Mouse (Mus musculus): ENCODE results near the gene Fryl.
"Not testable (repeated sequence)": the region's sequence is repeated elsewhere in the genome, so short reads cannot be mapped to it uniquely, and the experiment has no call there.

Gene Fryl

DNA sequence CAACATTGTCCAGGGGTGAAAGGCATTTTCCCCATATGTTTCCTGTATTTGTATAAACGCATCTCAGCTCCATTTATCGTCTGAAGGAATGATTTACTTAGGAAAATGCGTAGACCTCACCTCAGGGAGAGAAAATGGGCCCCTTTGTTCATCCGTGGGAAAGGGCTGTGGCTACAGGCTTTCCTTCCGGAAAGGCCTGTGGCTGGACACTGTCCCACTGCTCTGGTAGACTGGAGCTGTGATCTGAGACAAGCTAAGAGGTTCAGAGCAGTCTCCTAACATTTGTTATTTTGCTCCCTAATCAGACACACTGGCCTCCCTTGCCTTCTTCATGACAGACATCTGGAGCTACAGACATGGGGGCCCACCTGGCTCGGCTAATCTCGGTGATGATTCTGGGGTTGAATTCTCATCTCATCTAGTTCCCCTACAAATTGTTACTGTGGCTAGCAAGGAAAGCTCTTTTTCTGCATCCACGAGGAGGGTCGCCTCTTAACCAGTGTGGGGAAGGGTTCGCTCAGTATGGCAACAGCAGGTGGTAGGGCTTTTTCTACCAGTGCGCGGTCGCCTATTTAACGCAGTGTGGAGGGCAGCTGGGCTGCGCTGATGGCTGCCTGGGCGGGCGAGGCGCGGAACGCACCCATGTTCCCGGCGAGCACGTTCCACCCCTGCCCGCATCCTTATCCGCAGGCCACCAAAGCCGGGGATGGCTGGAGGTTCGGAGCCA, 243.4 kb downstream of the Fryl start:
- not testable (repeated sequence) for DNase-seq (ENCODE audit: low spot score in 2 of 2)

DNA sequence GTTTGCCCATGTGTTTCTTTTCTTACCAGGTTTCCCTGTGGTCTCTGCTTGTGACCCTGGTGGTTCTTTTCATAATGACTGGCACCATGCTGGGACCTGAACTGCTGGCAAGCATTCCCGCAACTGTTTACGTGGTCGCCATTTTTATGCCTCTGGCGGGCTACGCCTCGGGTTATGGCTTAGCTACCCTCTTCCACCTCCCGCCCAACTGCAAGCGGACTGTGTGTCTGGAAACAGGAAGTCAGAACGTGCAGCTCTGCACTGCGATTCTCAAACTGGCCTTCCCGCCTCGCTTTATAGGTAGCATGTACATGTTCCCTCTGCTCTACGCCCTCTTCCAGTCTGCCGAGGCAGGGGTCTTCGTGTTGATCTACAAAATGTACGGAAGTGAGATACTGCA, 244.6 kb downstream of the Fryl start:
- DNase-seq (ENCODE audit: low spot score in 2 of 2) = not testable (repeated sequence)

GRCm38 (mm10) chr5:73008230-73008629, 248.2 kb downstream of the Fryl start:
- peak in 1 of 2 experiments; percentile 12 for DNase-seq (ENCODE audit: low spot score in 2 of 2)

DNA sequence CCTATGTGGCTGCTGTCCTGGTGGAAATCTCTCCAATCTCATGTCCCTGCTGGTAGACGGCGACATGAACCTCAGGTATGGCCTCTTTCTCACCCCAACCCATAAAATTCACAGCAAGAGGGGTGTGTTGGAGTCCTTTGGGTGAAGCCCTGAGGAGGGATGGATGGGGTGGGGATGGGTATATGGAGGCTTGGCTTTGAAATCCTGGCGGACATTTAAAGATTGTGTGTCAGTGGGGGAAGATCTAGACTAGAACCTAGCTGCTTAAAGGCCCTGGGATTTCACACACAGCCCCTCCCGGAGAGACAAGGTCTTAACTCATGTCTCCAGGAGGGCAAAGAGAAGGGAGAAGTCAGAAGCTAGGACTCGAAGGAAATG, 248.8 kb downstream of the Fryl start:
- no peak for DNase-seq (ENCODE audit: low spot score in 2 of 2)

DNA sequence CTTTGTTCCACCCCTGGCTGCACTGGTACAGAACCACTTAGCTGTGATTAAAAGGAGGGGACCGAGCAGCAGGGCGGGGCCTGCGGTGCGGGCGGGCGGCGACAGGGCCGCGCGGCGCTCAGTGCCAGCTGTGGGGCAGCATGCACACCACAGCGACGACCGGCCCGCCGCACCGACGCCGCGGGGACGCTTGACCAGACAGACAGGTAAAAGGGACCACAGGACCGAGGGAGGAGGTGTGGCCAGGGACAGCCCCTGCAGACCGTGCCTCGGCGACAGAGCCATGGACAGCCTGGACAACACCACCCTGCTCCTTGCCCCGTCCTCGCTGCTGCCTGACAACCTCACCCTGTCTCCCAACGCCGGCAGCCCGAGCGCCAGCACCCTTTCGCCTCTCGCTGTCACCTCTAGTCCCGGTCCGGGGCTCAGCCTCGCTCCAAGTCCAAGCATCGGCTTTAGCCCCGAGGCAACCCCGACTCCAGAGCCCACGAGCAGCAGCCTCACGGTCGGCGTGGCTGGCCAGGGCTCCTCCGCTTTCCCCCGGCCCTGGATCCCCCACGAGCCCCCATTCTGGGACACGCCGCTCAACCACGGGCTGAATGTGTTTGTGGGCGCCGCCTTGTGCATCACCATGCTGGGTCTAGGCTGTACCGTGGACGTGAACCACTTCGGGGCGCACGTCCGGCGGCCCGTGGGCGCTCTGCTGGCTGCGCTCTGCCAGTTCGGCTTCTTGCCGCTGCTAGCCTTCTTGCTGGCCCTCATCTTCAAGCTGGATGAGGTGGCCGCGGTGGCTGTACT, 249.4 kb downstream of the Fryl start, which contains the start of gene Slc10a4:
Gene Slc10a4, plus strand, starts transcription at position 100 of the 798 bp plus-strand sequence.
- no peak for DNase-seq (ENCODE audit: low spot score in 2 of 2)

GRCm38 (mm10) chr5:73004046-73004445, 252.4 kb downstream of the Fryl start:
- no peak for DNase-seq (ENCODE audit: low spot score in 2 of 2)

- DNase-seq (ENCODE audit: low spot score in 2 of 2) = not testable (repeated sequence)
These were observed 257.9 kb downstream of the Fryl start for GRCm38 (mm10) chr5:72998546-72998945.

DNA sequence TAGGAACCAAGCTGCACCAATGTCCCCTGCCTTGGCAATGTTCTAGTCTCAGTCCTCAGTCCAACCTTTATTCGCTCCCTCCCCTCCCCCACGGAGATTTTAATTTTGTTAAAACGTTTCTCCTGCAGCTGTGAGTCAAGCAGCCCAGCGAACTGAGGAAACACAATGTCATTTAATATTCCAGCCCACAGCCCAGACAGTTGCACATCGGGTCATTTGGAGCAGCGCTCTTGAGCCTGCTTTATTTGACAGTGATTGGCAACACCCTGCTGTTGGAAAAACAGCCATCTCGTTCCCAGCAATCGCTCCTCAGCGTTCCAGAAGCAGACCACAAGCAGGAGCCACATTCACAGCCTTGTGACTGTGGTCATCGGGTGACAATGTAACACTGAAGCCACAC, 261.0 kb downstream of the Fryl start:
- DNase-seq (ENCODE audit: low spot score in 2 of 2) = no peak

DNA sequence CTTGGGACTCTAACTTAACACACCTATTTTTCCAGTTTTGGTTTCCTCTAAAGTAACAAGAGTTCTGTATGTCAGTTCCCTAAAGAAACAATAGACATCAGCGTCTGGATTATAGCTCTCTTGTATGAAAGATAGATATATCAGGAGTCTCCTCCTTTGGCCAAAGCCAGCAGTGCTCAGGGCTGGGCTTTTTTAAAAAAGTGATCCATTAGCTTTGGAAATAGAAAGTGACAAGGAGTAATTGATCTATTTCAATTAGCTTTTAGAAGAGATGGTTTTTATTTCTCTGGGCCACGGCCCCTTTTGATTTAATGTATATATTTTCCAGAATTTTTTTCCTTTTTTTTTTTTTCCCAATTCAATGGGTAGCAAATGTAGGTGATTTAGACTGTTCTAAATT, 261.5 kb downstream of the Fryl start:
- no peak for DNase-seq (ENCODE audit: low spot score in 2 of 2)

- no peak for DNase-seq (ENCODE audit: low spot score in 2 of 2)
These were observed 262.0 kb downstream of the Fryl start for GRCm38 (mm10) chr5:72994424-72994823.

DNA sequence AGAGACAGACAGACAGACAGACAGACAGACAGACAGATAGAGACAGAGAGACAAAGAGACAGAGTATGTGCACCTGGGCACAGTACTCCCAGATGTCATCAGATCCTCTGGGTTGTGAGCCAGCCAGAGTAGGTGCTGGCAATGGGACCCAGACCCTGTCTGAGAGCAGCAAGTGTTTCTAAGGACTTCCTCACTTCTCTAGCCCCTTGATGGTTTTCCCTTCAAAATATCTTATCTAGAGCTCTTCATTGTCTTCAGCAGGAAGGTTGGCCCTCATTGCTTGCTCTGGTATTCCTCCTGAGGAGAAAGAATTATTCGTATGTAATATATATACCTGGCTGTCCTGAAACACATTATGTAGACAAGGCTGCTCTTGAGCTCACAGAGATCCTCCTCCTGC, 263.9 kb downstream of the Fryl start:
- no peak for DNase-seq (ENCODE audit: low spot score in 2 of 2)

GRCm38 (mm10) chr5:72989756-72990155, 266.7 kb downstream of the Fryl start:
- no peak for DNase-seq (ENCODE audit: low spot score in 2 of 2)

- no peak for DNase-seq (ENCODE audit: low spot score in 2 of 2)
These were observed 268.6 kb downstream of the Fryl start for GRCm38 (mm10) chr5:72987786-72988185.

- peak in 1 of 2 experiments; percentile 31 for DNase-seq (ENCODE audit: low spot score in 2 of 2)
These were observed 272.3 kb downstream of the Fryl start for GRCm38 (mm10) chr5:72984091-72984490.

DNA sequence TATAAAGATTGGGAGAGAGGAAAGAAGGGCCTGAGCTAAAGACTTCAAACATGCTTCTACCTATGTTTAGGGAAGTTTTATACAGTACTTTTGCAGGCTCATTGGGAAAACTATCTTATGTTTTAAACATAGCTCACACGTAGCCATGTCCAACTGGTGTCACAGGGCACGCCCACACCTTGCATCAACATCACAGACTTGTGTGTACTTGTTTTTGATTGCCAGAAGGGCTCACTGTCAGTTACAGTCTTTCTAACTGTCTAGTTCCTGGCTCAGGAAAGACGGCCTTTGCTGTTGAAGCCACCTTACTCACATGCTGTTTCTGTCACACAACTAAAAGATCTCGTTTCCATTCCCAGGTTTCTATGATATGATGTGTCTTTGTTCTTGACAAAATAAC, 279.9 kb downstream of the Fryl start:
- DNase-seq (ENCODE audit: low spot score in 2 of 2) = no peak

DNA sequence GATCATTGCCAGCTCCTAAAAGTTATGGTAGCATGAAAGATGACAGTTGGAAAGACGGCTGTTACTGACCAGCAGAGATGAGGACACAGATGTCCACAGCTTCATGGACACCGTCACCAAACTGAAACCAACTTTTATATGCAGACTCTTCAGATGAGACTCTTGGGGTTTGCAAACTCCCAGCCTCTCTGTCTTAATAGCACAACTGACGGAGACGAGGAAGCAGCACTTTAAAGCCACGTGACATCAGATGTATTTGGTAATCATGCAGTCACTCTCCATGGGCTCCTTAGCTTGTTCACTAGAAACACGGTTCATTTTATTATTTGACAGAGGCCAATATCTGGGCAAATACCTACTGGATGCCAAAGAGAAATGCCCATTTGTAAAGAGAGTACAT, 280.4 kb downstream of the Fryl start:
- DNase-seq (ENCODE audit: low spot score in 2 of 2) = no peak

DNA sequence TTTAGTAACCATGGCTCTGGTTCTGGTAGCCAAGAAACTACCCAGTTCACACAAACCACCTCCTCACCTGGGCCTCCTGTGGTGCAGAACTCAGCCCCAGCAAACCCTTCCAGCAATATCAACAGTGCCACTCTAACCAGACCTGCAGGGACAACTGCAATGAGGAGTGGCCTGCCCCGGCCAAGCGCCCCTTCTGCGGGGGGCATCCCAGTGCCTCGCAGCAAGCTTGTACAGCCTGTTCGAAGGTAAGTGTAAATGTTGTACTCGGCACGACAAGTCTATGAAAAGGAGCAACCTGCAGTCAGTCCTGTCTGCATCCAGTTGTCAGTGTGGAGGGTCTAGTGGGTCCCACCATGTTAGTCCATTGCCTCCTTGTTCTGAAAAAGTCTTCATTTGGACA, 281.8 kb downstream of the Fryl start, which contains the start of gene Gm10135:
Gene Gm10135, minus strand, starts transcription at position 101 of the 400 bp plus-strand sequence.
- DNase-seq (ENCODE audit: low spot score in 2 of 2) = no peak

GRCm38 (mm10) chr5:72972934-72973333, 283.5 kb downstream of the Fryl start:
- DNase-seq (ENCODE audit: low spot score in 2 of 2) = no peak

GRCm38 (mm10) chr5:72972435-72972834, 284.0 kb downstream of the Fryl start:
- DNase-seq (ENCODE audit: low spot score in 2 of 2) = no peak

Measured in thymus, postnatal 10 days (tissue).